12 mouse cellular contexts compared by ENCODE assay signal in genomic region chr10:76681882-76682281, GRCm38 (mm10). TPM values are rescaled to one million over a fixed set of nuclear protein-coding genes. Genes with fewer than 3 reads are reported as not detected.
DNase-seq lines count a peak whose midpoint lies in the region; ATAC-seq lines count a peak whose summit lies in the region.
"Had no signal": no experiment of that assay in that cellular context is flagged by ENCODE, and none has a peak within 500 bp of the region (broad histone marks: within the 10 kb centered on the region; RNA-seq: fewer than 3 reads in every experiment).

No protein-coding gene starts in this region.

- intact Hi-C loops in heart, postnatal 36 days (cut with DNase I), result no loop called here
- intact Hi-C loops in left cerebral cortex, postnatal 36 days (cut with DNase I), result no loop called here

- H3K4me2 ChIP-seq in embryonic facial prominence, embryonic 11.5 days (ENCODE audit: low read depth, low read length), result no peak overlapping the region
- H3K4me2 ChIP-seq: limb, embryonic 12.5 days; midbrain, embryonic 13.5 days had no signal

- H3K9me3 ChIP-seq in embryonic facial prominence, embryonic 11.5 days (replicated peaks; ENCODE audit: control insufficient read depth, low read length), result no peaks in the 10 kb centered on the region
- H3K9me3 ChIP-seq: limb, embryonic 12.5 days; midbrain, embryonic 13.5 days had no signal

- peak overlapping the region; percentile 59; the same call in 1 of the 2 replicates for H3K27ac ChIP-seq in embryonic facial prominence, embryonic 11.5 days (replicated peaks; ENCODE audit: low read depth, low read length)
- H3K27ac ChIP-seq: limb, embryonic 12.5 days; midbrain, embryonic 13.5 days had no signal

- DNase-seq in 3134 (ENCODE audit: extremely low read depth, insufficient read length, low spot score) (peak; percentile 25), MN1 (ENCODE audit: low spot score) (no peak)
- DNase-seq in embryonic facial prominence, embryonic 11.5 days (ENCODE audit: low spot score), result peak; percentile 13
- peak; percentile 30 to 41 for DNase-seq in heart, postnatal 36 days
- DNase-seq in kidney, postnatal 10 days, result peak; percentile 77
- DNase-seq in left cerebral cortex, postnatal 36 days (ENCODE audit: low spot score in 2 of 2), result no peak
- no peak for DNase-seq in spleen, postnatal 36 days (ENCODE audit: low spot score in 2 of 2)
- no peak for DNase-seq in cerebellum, adult 18-20 months
- DNase-seq: spleen, adult 18-20 months; thymus, postnatal 14 days had no signal

- ATAC-seq in embryonic facial prominence, embryonic 11.5 days (replicated peaks; ENCODE audit: insufficient number of reproducible peaks, low FRiP score, low TSS enrichment, low read depth), result 0 out of 2 replicates have a peak, but pooled peaks have one; percentile 34
- ATAC-seq: midbrain, embryonic 13.5 days had no signal

- H3K27me3 ChIP-seq in embryonic facial prominence, embryonic 11.5 days (ENCODE audit: control insufficient read depth, insufficient read depth, low read length), result no peaks in the 10 kb centered on the region
- H3K27me3 ChIP-seq: limb, embryonic 12.5 days; midbrain, embryonic 13.5 days had no signal

- H3K4me3 ChIP-seq in embryonic facial prominence, embryonic 11.5 days (ENCODE audit: low read depth, low read length), result no peak overlapping the region
- H3K4me3 ChIP-seq: limb, embryonic 12.5 days; midbrain, embryonic 13.5 days had no signal

- H3K4me1 ChIP-seq in embryonic facial prominence, embryonic 11.5 days (ENCODE audit: control insufficient read depth, insufficient read depth, low read length), result no peaks in the 10 kb centered on the region; the same call in 1 of the 2 replicates
- H3K4me1 ChIP-seq: midbrain, embryonic 13.5 days had no signal

- H3K9ac ChIP-seq in embryonic facial prominence, embryonic 11.5 days (replicated peaks; ENCODE audit: low read length), result no peak overlapping the region
- H3K9ac ChIP-seq: limb, embryonic 12.5 days; midbrain, embryonic 13.5 days had no signal

- WGBS in embryonic facial prominence, embryonic 11.5 days, result 74% methylated on average over 3 of the region's 3 CpGs

- no peaks in the 10 kb centered on the region for H3K36me3 ChIP-seq in embryonic facial prominence, embryonic 11.5 days (replicated peaks; ENCODE audit: control insufficient read depth, insufficient read depth, low read depth, low read length)
- H3K36me3 ChIP-seq: limb, embryonic 12.5 days; midbrain, embryonic 13.5 days had no signal

RNA-seq across cellular contexts. Expression of gene Col6a1, which starts 44.1 kb away (rescaled TPM):
- polyA plus RNA-seq in embryonic facial prominence, embryonic 11.5 days (2014; fragmentation: Nextera tagmentation; extraction: Ambion mirVana), result 18.5 and 19.8 TPM in 2 replicates
- total RNA-seq in heart, postnatal 36 days (2021), result 10 to 100 TPM; 69.8 to 78.5 TPM
- total RNA-seq in left cerebral cortex, postnatal 36 days (2021), result 10 to 100 TPM; 31.3 to 57.3 TPM

RNA-seq across cellular contexts. Expression of gene Col6a2, which starts 58.5 kb away (rescaled TPM):
- 14.0 and 15.6 TPM in 2 replicates for polyA plus RNA-seq in embryonic facial prominence, embryonic 11.5 days (2014; fragmentation: Nextera tagmentation; extraction: Ambion mirVana)
- total RNA-seq in heart, postnatal 36 days (2021), result 10 to 100 TPM; 78.2 to 87.8 TPM
- total RNA-seq in left cerebral cortex, postnatal 36 days (2021), result 10 to 100 TPM in 1 of 2 experiments, 1 to 10 TPM in 1; 7.4 to 10.1 TPM

Comparison
In these comparisons a context has a peak if more than half of its experiments do, and no peak if none do; other contexts are left out.
1. DNase-seq: peak in 3134 (single experiment), embryonic facial prominence, embryonic 11.5 days (single experiment), heart, postnatal 36 days (2 of 2) and kidney, postnatal 10 days (single experiment); none in left cerebral cortex, postnatal 36 days (0 of 2), spleen, postnatal 36 days (0 of 2), MN1 (single experiment) and cerebellum, adult 18-20 months (0 of 2).
2. RNA of gene Col6a2, which starts 58.5 kb away (total RNA-seq): 78.2 to 87.8 TPM in heart, postnatal 36 days; 7.4 to 10.1 TPM in left cerebral cortex, postnatal 36 days; every median in the first group is over 4 times any median in the second.